Mouse (Mus musculus) cerebellum, adult (tissue): ENCODE data around the gene Hmgcl.
"Not testable (repeated sequence)": the region's sequence is repeated elsewhere in the genome, so short reads cannot be mapped to it uniquely, and the experiment has no call there.

Experiments
- ATAC-seq: cut with Nextera tagmentation; 2 replicates; pipeline ENCODE4 v1.9.2; 2017; ENCODE audit warnings: mild to moderate bottlenecking, moderate library complexity, mixed read lengths; ENCODE audit not compliant: insufficient number of reproducible peaks, low FRiP score, low TSS enrichment

The Hmgcl gene

DNA sequence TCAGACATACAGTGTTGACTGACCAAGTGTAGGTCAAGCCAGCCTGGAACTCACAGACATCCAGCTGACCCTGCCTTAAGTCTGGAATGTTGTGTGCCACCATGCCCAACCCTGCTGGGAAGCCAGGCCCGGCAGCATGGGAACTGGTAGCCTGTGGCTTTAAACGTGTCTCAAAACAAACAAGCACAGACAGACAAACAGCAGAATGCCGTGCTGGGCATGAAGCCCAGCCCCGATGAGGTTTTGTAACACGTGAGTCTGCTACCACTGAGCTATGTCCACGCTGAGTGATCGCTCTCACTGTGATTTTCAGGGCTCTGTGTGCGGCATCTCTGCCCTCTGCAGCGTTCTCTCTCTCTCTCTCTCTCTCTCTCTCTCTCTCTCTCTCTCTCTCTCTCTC, 9.6 kb downstream of the Hmgcl start:
- no peak for ATAC-seq

DNA sequence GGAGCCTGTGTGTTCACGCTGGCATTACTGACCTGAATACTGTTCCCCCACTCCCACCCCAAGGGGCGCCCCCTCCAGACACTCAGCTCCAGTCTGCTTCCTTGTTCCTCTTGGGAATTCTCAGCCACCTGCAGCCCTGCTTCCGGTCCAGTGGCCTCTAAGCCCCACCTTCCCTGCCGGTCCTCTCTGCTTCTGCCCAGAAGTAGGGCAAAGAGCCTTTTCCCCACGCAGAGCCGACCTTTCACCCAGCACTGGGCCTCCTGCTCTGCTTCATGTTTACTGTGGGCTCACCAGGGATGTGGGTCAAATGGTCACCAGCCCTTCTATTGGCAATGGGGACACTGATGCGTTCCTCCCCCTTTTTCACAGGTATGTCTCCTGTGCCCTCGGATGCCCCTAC, 12.1 kb downstream of the Hmgcl start:
- ATAC-seq, result no peak

DNA sequence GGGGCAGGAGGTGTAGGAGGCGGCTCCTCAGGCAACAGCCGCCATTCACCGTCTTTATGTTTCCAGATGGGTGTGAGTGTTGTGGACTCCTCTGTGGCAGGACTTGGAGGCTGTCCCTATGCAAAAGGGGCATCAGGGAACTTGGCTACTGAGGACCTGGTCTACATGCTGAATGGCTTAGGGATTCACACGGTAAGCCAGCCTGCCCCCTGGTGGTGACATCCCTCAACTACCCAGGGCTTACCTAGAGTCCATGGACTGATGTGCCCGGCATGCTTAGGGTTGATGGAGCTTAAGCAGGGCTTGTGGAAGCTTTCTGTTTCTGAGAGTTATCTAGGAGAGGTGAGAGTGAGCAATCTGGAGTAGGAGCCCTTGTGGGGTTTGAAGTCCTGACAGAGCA, 14.5 kb downstream of the Hmgcl start:
- ATAC-seq, result no peak

DNA sequence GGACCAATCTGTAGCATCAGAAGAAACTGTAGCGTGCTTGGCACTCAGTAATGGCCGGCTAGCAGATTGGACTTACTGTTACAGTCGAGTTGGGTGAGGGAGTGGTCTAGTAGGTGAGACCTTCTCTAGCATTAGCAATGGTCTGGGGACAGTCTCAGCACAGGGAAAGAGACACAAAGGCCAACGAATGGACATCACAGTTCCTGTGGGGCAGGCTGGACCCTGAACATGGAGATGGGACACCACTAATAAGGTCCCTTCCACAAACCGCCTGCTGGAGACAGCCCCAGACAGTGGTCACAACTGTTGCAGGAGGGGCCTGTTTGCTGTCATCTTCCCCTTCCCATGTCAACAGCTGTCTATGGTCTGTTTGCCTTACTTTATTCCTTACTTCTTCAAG, 15.5 kb downstream of the Hmgcl start:
- ATAC-seq, result no peak

DNA sequence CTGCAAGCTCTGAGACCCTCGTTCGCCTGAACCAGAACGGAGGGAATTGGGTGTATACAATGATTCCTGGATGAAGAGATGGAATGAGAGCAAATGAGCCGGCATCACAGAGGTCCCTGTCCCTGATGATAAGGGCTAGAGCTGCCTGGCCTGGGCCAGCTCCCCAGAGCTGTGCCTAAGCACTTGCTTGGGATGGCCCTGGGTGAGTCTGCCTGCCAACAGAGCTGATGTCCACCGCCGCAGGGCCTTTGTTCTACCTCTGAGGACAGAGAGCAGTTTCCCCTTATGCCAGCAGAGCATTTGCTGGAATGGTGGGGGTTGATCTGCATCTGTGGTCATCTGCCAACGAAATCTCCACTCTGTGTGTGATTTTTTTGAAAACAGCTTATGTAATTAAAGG, 15.9 kb downstream of the Hmgcl start:
- no peak for ATAC-seq

DNA sequence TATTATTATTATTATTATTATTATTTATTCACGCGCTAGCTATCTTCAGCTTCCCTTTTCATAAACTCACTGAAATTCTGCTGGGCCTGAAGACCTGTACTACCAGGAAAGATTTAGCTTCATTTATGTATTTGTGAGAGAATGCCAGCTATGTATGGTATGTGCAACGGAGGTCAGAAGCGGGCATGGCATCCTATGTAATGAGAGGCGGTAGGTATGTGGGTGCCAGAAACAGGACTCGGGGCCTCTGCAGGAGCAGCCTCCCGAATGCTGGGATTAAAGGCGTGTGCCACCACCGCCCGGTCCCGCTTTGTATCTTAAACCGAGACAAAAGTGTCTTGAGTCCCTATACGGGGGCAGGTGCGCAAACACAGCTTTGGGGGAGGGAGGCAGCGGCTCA, 16.7 kb downstream of the Hmgcl start:
- no peak for ATAC-seq

DNA sequence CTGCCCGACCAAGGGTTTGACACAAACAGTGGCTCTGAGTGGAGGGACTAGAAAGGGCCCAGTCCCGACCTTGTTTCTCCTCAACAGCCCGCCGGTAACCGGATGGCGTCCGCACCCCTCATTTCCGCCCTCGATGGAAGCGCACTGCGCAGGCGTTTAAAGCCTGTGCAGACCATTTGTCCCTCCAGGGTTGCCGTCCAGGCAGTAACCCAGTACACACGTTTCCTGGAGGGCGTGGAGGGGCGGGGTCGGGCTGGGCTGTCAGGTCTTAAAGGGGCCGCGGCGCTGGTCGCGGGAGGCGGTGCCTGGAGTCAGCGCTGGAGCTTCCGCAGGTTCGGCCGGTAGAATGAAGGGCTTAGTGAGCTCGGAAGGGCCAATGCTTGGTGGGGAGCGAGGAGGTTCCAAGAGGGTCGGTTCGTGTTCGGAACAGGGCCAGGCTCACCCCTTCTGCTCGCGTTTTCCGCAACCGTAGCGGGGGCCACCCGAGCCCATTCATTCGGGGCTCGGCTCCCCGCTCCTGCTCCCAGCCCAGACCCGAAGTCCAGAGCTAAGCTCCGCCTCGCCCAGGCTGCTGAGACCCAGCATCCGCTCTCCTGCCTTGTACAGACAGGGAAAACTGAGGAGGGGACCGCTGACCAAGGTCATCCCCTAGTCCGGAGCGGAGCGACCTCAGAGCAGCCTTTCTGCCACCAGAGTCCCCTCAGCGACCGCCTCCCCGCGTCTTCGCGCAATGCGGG, 17.4 kb downstream of the Hmgcl start, which contains the start of gene Gale:
TSS of gene Gale (plus strand) at position 271 of the 737 bp plus-strand sequence.
- peak; percentile 74 for ATAC-seq

DNA sequence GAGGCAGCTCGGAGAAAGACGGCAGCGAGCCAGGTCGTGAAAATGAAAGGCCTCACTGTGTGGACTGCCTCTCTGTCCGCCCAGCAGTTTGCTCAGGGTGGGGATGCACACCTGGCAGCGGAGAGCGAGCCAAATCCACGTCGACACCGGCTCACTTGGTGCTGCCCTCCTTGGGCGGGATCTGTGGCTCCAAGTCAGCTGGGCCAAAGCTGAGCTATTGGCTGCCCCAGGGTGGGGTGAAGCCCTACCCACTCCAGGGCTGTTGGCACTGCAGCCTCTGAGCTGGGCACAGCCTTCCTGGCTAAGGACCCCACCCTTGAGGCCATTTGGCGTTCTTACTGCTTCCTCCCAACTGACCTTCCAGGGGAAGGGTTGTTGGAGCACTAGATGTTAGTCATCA, 18.2 kb downstream of the Hmgcl start:
- ATAC-seq, result peak; percentile 12; the same call in 1 of the 2 replicates

DNA sequence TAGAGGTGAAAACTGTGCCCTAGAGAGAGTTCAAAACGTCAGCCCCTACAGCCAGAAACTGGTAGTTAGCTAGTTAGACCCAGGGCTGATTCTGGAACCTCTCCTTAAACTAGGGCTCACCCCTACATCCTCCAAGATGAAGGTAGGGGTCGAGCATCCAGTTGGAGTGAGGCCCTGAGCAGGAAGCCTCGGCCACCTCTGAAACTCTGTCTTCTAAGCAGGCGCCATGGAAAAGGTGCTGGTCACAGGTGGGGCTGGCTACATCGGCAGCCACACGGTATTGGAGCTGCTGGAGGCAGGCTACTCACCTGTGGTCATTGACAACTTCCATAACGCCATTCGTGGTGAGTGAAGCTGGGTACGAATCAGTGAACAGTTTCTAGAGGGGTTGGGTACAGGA, 18.9 kb downstream of the Hmgcl start:
- no peak for ATAC-seq

DNA sequence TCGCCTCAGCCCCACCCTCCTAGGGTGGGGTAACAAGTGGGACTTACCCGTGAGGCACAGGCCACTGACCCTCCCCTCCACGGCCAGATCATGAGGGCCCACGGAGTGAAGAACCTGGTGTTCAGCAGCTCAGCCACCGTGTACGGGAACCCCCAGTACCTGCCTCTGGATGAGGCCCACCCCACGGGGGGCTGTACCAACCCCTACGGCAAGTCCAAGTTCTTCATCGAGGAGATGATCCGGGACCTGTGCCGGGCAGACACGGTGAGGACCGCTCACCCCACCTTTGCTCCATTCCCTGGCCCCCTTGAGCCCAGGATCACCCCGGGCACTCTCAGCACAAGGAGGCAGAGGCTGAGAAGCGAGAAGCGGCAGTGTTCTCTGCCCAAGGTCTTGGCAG, 20.0 kb downstream of the Hmgcl start:
- no peak for ATAC-seq

DNA sequence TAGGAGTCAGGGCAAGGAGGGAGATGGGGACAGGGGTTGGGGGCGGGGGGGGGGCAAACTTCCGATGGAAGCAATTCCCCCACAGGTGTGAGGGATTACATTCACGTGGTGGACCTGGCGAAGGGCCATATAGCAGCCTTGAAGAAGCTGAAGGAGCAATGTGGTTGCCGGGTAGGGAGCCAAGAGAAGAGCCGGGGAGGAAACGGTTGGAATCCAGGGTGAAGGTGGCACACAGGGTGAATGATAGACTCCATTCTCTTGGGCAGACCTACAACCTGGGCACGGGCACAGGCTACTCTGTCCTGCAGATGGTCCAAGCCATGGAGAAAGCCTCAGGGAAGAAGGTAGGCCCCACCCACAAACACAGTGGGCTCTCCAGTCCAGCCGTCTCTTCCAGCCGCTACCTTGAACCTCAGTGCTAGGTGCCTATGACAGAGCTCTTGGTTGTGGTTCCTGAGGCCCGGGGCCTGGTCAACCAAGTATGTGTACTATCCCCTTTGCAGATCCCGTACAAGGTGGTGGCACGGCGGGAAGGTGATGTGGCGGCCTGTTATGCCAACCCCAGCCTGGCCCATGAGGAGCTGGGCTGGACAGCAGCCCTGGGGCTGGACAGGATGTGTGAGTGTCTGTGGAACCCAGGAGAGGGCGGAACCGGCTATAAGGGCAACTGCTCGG, 21.0 kb downstream of the Hmgcl start:
- ATAC-seq, result no peak

DNA sequence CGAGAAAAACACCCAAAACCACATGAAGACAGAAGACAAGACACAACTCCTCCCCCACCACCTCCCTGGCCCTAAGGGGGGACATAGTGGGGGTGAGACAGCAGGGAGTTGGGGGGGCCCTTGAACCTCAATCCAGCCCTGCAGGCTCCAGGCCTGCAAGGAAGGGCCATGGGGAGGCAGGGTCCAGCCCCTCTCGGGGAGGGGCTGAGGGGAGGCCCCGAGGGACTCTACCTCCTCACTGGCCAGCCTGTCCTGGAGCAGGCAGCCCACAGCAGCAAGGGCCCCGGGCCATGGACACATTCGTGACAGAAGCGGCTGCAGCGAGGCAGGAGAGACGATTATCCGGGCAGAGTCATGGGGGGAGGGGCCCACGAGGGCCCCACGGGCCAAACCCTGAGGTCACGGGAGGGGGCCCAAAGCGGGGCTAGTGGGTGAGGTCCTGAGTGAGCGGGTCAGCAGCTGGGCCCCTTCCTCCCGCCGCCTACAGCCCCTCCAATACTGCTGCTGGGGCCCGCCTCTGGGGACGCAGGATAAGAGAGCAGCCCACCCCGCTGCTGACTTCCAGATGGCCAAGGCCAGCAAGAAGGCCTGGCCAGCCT, 22.1 kb downstream of the Hmgcl start:
- no peak for ATAC-seq

DNA sequence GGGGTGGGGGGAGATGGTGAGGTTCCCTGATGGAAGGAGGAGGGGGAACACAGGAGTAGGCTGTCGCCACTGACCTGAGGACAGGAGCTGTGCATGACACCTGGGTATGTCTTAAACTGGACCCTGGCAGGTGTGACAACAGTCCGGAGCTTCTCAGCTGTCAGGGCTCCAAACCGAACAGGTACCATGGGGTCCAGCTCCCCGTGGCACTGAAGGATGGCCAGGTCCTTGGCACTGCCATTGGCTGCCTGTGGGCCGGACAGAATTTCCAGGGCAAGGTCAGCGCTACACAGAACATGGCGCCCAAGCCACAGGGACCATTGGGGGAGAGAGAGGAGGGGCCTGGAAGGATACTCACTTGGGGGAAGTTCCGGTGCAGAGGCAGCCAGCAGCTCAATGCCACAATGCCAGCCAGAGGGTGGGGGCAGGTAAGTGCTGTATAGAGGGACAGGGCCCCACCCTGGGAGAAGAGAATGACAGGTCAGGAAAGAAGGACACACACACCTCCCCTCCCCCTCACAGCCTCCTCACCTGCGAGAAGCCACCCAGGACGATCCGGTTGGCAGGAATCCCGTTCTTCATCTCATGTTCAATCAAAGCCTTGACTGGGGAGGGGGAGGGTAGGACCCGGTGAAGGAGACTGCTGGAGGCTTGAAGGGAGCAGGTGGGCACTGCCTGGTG, 23.0 kb downstream of the Hmgcl start:
- no peak for ATAC-seq

DNA sequence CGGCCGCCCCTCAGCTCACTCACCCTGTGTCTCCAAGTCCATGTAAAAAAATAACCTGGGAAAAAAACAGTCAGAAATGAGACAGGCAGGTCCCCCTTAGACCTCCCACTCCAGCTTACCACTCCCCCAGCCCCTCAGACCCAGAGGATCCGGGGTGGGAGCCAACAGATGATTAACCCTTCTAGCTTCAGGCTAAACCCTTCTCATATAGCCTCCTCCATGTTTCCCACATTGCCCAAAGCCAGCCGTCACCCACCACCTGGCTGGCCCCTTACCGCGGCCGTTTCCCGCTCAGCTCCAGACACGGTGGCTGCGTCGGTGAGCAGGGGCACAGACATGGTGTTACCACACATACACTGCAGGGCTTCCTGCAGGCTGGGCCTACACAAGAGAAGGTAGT, 24.3 kb downstream of the Hmgcl start:
- ATAC-seq, result no peak

DNA sequence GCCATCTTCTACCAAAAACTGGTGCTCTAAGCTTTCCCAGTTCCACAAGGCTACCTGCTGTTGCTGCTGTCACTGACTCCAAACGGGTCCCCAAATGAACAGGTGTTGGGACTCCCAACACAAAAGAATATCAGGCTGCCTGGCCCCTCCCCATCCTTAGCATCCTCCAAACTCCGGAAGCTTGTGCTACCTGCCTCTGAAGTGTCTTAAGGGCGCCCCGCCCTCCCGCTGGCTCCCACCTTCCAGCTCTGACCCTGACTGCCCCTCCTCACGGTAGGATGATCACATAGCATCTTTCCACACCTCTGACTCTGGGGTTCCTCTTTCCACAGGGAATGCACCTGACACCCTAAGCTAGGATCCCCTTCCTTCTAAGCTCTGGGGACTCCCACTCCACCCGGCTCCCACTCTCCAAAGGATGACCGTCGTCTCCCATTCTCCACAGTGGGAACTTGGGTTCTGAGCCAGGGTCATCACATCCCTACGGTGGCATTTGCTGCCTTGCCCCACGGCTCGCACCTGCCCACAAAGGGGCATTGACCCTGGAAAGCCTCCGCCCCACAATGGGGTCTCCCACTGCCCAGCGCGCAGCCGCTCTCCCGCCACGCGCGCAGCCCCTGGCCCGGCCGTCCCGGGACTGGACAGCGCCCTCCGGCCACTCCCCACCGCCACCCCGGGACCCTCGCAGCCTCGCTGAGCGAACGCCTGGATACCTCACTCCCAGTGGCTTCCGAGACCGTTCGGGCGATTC, 25.7 kb downstream of the Hmgcl start:
- ATAC-seq, result no peak

DNA sequence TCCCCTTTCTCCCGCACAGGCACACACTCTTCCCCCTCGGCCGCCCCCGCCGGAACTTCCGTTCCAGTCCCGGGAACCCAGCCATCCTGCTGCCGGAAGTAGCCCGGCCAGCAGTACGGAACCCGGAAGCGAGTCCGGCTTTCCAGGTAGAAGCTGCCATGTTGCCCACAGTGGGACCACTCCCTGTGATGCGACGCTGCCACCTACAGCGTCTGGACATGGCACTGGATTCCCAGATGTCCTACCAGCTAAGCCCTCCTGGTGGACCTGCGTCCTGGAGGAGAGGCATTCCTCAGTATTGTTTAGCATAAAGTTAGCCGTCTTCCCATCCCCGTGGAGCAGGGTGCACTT, 26.3 kb downstream of the Hmgcl start, which contains the start of gene Lypla2:
TSS of gene Lypla2 (minus strand) at position 71 of the 351 bp plus-strand sequence.
- peak; percentile 73 for ATAC-seq

DNA sequence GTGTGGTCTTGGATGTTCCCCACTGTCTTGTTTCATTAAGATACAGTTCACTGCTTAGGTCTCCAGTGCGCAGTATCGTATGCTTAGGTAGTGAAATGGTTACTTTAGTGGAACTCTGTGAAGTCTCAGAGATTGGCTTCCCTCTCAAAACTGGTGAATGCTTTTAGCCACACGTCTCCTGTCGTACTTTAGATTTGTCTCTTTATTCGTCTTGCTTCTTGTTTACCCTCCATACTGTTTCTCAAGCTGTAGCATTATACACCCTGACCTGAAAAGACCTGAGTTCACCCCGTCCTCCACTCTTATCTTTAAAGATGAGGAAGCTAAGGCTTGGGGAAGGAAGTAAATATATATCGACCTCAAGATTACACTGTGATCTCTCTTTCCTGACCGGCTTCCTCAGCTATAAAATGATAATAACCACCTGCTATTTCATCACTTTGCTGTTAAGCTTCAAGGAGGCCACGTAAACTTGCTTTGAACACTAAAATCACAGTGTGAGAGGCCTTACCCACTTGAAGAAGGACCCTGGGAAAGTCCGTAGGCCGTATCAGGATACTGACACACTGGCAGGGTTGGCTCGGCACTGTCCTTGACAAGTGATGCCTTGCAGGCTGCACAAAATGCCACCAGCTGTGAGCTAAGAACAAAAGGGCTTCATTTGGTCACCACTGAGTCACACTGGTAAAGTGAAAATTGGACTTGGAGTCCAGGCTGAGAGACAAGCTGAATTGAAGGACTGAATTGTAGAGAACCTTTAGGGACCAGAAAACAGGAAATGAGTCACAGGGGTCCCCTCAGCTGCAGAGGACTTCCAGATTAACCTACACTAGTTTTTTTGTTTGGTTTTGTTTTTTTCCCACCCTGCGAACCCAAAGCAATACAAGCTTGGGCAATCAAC, 26.9 kb downstream of the Hmgcl start:
- ATAC-seq, result no peak

DNA sequence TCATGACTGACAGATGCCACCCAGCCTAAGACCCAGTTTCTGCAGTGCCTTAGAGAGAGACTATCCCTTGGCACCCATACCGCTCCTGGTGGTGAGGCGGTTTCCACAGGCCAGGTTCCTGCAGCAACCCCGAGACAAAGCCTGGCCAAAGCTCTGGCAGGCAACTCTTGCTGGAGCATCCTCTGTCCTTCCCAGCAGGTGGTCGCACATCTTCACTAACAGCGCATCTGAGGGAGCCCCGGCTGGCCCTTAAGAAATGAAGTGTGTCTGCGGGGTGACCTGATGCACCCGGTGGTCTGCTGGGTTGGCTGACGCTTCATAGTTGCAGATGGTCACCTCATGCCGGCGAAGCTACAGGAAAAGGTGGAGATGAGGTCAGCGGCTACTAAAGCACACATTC, 29.9 kb downstream of the Hmgcl start:
- no peak for ATAC-seq

DNA sequence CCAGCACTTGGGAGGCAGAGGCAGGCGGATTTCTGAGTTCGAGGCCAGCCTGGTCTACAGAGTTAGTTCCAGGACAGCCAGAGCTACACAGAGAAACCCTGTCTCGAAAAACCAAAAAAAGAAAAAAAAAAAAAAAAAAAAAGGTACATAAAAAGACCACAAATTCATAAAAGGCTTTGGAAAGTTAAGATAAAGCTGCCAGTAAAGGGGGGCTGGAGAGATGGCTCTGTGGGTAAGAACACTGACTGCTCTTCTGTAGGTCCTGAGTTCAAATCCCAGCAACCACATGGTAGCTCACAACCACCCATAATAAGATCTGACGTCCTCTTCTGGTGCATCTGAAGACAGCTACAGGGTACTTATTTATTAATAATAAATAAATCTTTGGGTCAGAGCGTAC, 34.0 kb downstream of the Hmgcl start:
- ATAC-seq, result not testable (repeated sequence)
